Mouse (Mus musculus) hindbrain, embryonic 13.5 days (tissue): ENCODE results near the gene Cwc22. TPM values are rescaled to one million over a fixed set of nuclear protein-coding genes. Genes with fewer than 3 reads are reported as not detected.

Experiments
- ATAC-seq: fragments of 200-750 bp; cut with Nextera tagmentation; 2 replicates; pipeline ENCODE4 v1.8.0; 2017; ENCODE audit warnings: moderate TSS enrichment; ENCODE audit not compliant: low FRiP score
- H3K27ac ChIP-seq: fragments of 300-500 bp; sonication (generic); 2 replicates; pipeline ENCODE4 v1.5.1; 2015; ENCODE audit warnings: inconsistent platforms, mild to moderate bottlenecking, moderate library complexity
- H3K27me3 ChIP-seq: fragments of 300-500 bp; sonication (generic); 2 replicates; pipeline ENCODE4 v1.6.1; 2015; ENCODE audit warnings: mild to moderate bottlenecking, inconsistent platforms
- H3K36me3 ChIP-seq: fragments of 300-500 bp; sonication (generic); 2 replicates; pipeline ENCODE4 v1.6.1; 2015; ENCODE audit warnings: mild to moderate bottlenecking, inconsistent platforms
- H3K4me1 ChIP-seq: fragments of 300-500 bp; sonication (generic); replicated peaks from 2 replicates; pipeline ENCODE4 v1.6.1; 2015; ENCODE audit warnings: inconsistent platforms
- H3K4me2 ChIP-seq: fragments of 300-500 bp; sonication (generic); 2 replicates; pipeline ENCODE4 v1.6.1; 2015; ENCODE audit warnings: inconsistent platforms, mild to moderate bottlenecking, moderate library complexity
- H3K4me3 ChIP-seq: fragments of 300-500 bp; sonication (generic); 2 replicates; pipeline ENCODE4 v1.5.1; 2015; ENCODE audit warnings: mild to moderate bottlenecking, inconsistent platforms
- H3K9ac ChIP-seq: fragments of 300-500 bp; sonication (generic); 2 replicates; pipeline ENCODE4 v1.6.1; 2015; ENCODE audit warnings: mild to moderate bottlenecking, inconsistent platforms
- H3K9me3 ChIP-seq: fragments of 300-500 bp; sonication (generic); 2 replicates; pipeline ENCODE4 v1.6.1; 2016; ENCODE audit warnings: inconsistent platforms
- WGBS: fragments of 180-500 bp; shearing (Covaris S2); methylation state at CpG from one replicate; pipeline ENCODE4 v1.1.7; 2015; 5-methylcytosine and 5-hydroxymethylcytosine counted together
- polyA plus RNA-seq: library from polyadenylated mRNA; unstranded; fragments of >200 nt; fragmentation: Nextera tagmentation; extraction: Ambion mirVana; gene quantifications from 2 replicates; pipeline ENCODE4 v1.2.1, GENCODE M21; 2015

The Cwc22 gene
- polyA plus RNA-seq, 1 experiment from 2014 or later: 23.5 TPM

- H3K27ac ChIP-seq: no peak overlapping the region
- no peak overlapping the region for H3K9ac ChIP-seq
- no peaks in the 10 kb centered on the region for H3K9me3 ChIP-seq
- H3K4me1 ChIP-seq: no peaks in the 10 kb centered on the region
- peaks cover 62% of the 10 kb centered on the region for H3K36me3 ChIP-seq
- H3K27me3 ChIP-seq: no peaks in the 10 kb centered on the region
- no peak overlapping the region for H3K4me3 ChIP-seq
- WGBS: 80% methylated on average over 4 of the region's 4 CpGs
- ATAC-seq: no peak
- no peak overlapping the region for H3K4me2 ChIP-seq
Measured at GRCm38 (mm10) chr2:77934138-77934537, 12.0 kb downstream of the Cwc22 start.

GRCm38 (mm10) chr2:77933630-77934029, 12.5 kb downstream of the Cwc22 start:
- no peak overlapping the region for H3K4me2 ChIP-seq
- 74% methylated on average over 2 of the region's 2 CpGs for WGBS
- no peak overlapping the region for H3K9ac ChIP-seq
- no peak overlapping the region for H3K4me3 ChIP-seq
- peaks cover 67% of the 10 kb centered on the region for H3K36me3 ChIP-seq
- H3K27ac ChIP-seq: no peak overlapping the region
- no peaks in the 10 kb centered on the region for H3K9me3 ChIP-seq
- no peaks in the 10 kb centered on the region for H3K27me3 ChIP-seq
- H3K4me1 ChIP-seq: no peaks in the 10 kb centered on the region
- ATAC-seq: no peak

- no peak for ATAC-seq
- Histone ChIP-seq H3K9me3 (no peaks in the 10 kb centered on the region), H3K27ac (no peak overlapping the region), H3K9ac (no peak overlapping the region), H3K36me3 (peaks cover 83% of the 10 kb centered on the region), H3K4me2 (no peak overlapping the region), H3K27me3 (no peaks in the 10 kb centered on the region), H3K4me3 (no peak overlapping the region), H3K4me1 (no peaks in the 10 kb centered on the region)
- WGBS: 100% methylated on average over 1 of the region's 1 CpGs
Measured at GRCm38 (mm10) chr2:77931958-77932357, 14.2 kb downstream of the Cwc22 start.

GRCm38 (mm10) chr2:77928352-77928751, 17.8 kb downstream of the Cwc22 start:
- Histone ChIP-seq H3K27ac (no peak overlapping the region), H3K27me3 (no peaks in the 10 kb centered on the region), H3K9ac (no peak overlapping the region), H3K4me1 (no peaks in the 10 kb centered on the region), H3K9me3 (no peaks in the 10 kb centered on the region), H3K4me3 (no peak overlapping the region), H3K36me3 (peaks cover 76% of the 10 kb centered on the region), H3K4me2 (no peak overlapping the region)
- ATAC-seq: no peak
- WGBS: 98% methylated on average over 10 of the region's 10 CpGs

GRCm38 (mm10) chr2:77926468-77926867, 19.7 kb downstream of the Cwc22 start:
- no peak overlapping the region for H3K4me3 ChIP-seq
- peaks cover 71% of the 10 kb centered on the region for H3K36me3 ChIP-seq
- H3K9me3 ChIP-seq: no peaks in the 10 kb centered on the region
- WGBS: 95% methylated on average over 7 of the region's 7 CpGs
- H3K27me3 ChIP-seq: no peaks in the 10 kb centered on the region
- H3K9ac ChIP-seq: no peak overlapping the region
- ATAC-seq: no peak
- no peak overlapping the region for H3K4me2 ChIP-seq
- H3K4me1 ChIP-seq: no peaks in the 10 kb centered on the region
- H3K27ac ChIP-seq: no peak overlapping the region

DNA sequence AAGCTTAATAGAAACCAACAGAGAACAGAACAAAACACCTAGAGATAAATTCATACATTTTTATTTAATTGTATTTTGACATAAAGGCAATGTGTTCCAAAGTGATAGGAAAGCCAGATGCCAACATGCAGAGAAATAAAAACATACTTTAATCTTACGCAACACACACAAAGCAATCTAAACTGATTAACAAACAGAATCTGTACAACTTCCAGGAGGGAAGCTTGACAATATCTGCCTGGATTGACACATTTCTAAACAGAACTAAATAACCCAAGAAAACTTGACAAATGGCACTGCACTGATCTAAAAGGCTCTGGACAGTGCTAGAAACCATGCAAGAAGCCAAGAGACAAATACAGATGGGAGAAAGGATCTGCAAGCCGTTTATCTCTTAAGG, 20.2 kb downstream of the Cwc22 start:
- WGBS: 96% methylated on average over 2 of the region's 2 CpGs
- H3K9ac ChIP-seq: no peak overlapping the region
- no peaks in the 10 kb centered on the region for H3K9me3 ChIP-seq
- H3K4me3 ChIP-seq: no peak overlapping the region
- peaks cover 69% of the 10 kb centered on the region for H3K36me3 ChIP-seq
- H3K27ac ChIP-seq: no peak overlapping the region
- H3K4me2 ChIP-seq: no peak overlapping the region
- no peaks in the 10 kb centered on the region for H3K27me3 ChIP-seq
- ATAC-seq: no peak
- no peaks in the 10 kb centered on the region for H3K4me1 ChIP-seq

GRCm38 (mm10) chr2:77925187-77925924, 20.8 kb downstream of the Cwc22 start:
- Histone ChIP-seq H3K27me3 (no peaks in the 10 kb centered on the region), H3K36me3 (peaks cover 69% of the 10 kb centered on the region), H3K9ac (no peak overlapping the region), H3K9me3 (no peaks in the 10 kb centered on the region), H3K4me2 (no peak overlapping the region), H3K4me3 (no peak overlapping the region), H3K27ac (no peak overlapping the region), H3K4me1 (no peaks in the 10 kb centered on the region)
- no peak for ATAC-seq
- WGBS: 92% methylated on average over 7 of the region's 7 CpGs

DNA sequence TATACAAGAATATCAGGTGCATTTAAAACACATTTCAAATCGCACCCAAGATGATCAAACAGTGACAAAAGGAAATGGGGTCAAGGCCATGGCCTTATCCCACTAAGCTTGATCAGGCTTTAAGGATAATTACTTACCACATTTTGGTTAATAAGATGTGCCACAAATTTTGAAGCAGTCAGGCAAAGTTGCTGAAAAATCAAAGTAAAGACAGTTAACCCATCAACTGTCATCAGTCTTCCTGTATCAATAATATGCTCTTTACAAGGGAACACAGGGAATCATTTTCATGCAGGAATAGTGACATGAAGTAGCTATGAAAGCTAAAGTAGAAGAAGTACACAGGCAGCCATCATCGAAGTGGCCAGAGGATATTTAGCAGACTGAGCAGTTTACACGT, 22.2 kb downstream of the Cwc22 start:
- H3K27me3 ChIP-seq: no peaks in the 10 kb centered on the region
- H3K27ac ChIP-seq: no peak overlapping the region
- H3K9me3 ChIP-seq: no peaks in the 10 kb centered on the region
- no peaks in the 10 kb centered on the region for H3K4me1 ChIP-seq
- no peak overlapping the region for H3K4me3 ChIP-seq
- ATAC-seq: no peak
- peaks cover 65% of the 10 kb centered on the region for H3K36me3 ChIP-seq
- H3K4me2 ChIP-seq: no peak overlapping the region
- WGBS: 98% methylated on average over 3 of the region's 3 CpGs
- H3K9ac ChIP-seq: no peak overlapping the region

GRCm38 (mm10) chr2:77923182-77923581, 23.0 kb downstream of the Cwc22 start:
- WGBS: 98% methylated on average over 8 of the region's 8 CpGs
- Histone ChIP-seq H3K4me2 (no peak overlapping the region), H3K27me3 (no peaks in the 10 kb centered on the region), H3K9me3 (no peaks in the 10 kb centered on the region), H3K27ac (no peak overlapping the region), H3K36me3 (peaks cover 57% of the 10 kb centered on the region), H3K4me3 (no peak overlapping the region), H3K4me1 (no peaks in the 10 kb centered on the region), H3K9ac (no peak overlapping the region)
- no peak for ATAC-seq

DNA sequence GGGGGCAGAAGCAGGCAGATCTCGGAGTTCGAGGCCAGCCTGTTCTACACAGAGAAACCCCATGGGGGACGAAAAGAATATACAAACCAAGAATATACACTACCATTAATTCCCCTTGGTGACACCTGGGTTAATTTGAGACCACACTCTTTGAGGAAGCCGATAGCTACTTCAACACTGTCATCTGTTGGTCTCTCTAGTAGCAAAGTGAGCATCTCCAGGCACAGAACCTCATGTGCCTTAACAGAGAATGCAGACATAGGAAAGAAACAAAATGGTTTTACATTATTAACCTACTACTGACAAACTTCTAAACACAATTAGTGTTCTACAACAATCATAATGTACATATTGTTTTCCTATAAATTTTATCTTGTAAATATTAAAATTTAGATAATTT, 24.9 kb downstream of the Cwc22 start:
- no peak for ATAC-seq
- Histone ChIP-seq H3K27ac (no peak overlapping the region), H3K27me3 (no peaks in the 10 kb centered on the region), H3K4me2 (no peak overlapping the region), H3K9ac (no peak overlapping the region), H3K9me3 (no peaks in the 10 kb centered on the region), H3K4me3 (no peak overlapping the region), H3K36me3 (peaks cover 57% of the 10 kb centered on the region), H3K4me1 (no peaks in the 10 kb centered on the region)
- 96% methylated on average over 4 of the region's 4 CpGs for WGBS

GRCm38 (mm10) chr2:77920621-77921020, 25.6 kb downstream of the Cwc22 start:
- Histone ChIP-seq H3K27me3 (no peaks in the 10 kb centered on the region), H3K36me3 (peaks cover 58% of the 10 kb centered on the region), H3K4me3 (no peak overlapping the region), H3K9me3 (no peaks in the 10 kb centered on the region), H3K4me2 (no peak overlapping the region), H3K9ac (no peak overlapping the region), H3K4me1 (no peaks in the 10 kb centered on the region), H3K27ac (no peak overlapping the region)
- WGBS: 92% methylated on average over 2 of the region's 2 CpGs
- no peak for ATAC-seq

GRCm38 (mm10) chr2:77918474-77918873, 27.7 kb downstream of the Cwc22 start:
- H3K36me3 ChIP-seq: peaks cover 65% of the 10 kb centered on the region
- H3K4me1 ChIP-seq: no peaks in the 10 kb centered on the region
- 86% methylated on average over 3 of the region's 3 CpGs for WGBS
- no peak for ATAC-seq
- no peak overlapping the region for H3K4me3 ChIP-seq
- no peaks in the 10 kb centered on the region for H3K27me3 ChIP-seq
- H3K9ac ChIP-seq: no peak overlapping the region
- no peak overlapping the region for H3K4me2 ChIP-seq
- H3K27ac ChIP-seq: no peak overlapping the region
- no peaks in the 10 kb centered on the region for H3K9me3 ChIP-seq

DNA sequence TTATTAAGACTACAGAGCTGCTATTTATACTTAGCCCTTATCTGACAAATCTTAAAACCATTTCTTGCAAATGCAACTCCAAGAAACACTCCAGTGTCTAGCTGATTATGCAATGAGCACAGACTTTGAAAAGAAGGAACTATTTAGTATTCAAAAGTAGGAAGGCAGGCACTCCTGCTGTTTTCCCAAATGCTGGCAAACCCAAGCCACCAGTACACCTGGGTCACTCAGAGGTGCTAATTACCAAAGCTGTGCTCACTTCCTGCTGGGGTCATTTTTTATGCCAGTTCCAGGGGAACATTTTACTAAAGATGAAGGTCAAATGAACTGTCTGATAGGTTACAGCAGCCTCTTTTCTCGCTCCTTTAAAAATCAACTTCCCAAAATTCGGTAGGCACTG, 28.2 kb downstream of the Cwc22 start:
- Histone ChIP-seq H3K4me2 (no peak overlapping the region), H3K9ac (no peak overlapping the region), H3K27me3 (no peaks in the 10 kb centered on the region), H3K9me3 (no peaks in the 10 kb centered on the region), H3K4me3 (no peak overlapping the region), H3K4me1 (no peaks in the 10 kb centered on the region), H3K27ac (no peak overlapping the region), H3K36me3 (peaks cover 63% of the 10 kb centered on the region)
- WGBS: 89% methylated on average over 2 of the region's 2 CpGs
- ATAC-seq: no peak
